Mouse (Mus musculus) urinary bladder, adult 2 months (tissue): ENCODE results near the gene Wnt10b. TPM values are rescaled to one million over a fixed set of nuclear protein-coding genes. Genes with fewer than 3 reads are reported as not detected.

ENCODE experiments used
- DNase-seq: peaks from one replicate; pipeline ENCODE4 v3.0.0; 2022; ENCODE audit warnings: low spot score
- polyA plus RNA-seq: library from polyadenylated mRNA; depleted of rRNA; stranded (reverse); fragments of >200 nt; gene quantifications from 2 replicates; pipeline ENCODE4 v1.2.3, GENCODE M21; 2012; rRNA removed

Gene Wnt10b
- polyA plus RNA-seq, 1 experiment: 6.8 TPM

DNA sequence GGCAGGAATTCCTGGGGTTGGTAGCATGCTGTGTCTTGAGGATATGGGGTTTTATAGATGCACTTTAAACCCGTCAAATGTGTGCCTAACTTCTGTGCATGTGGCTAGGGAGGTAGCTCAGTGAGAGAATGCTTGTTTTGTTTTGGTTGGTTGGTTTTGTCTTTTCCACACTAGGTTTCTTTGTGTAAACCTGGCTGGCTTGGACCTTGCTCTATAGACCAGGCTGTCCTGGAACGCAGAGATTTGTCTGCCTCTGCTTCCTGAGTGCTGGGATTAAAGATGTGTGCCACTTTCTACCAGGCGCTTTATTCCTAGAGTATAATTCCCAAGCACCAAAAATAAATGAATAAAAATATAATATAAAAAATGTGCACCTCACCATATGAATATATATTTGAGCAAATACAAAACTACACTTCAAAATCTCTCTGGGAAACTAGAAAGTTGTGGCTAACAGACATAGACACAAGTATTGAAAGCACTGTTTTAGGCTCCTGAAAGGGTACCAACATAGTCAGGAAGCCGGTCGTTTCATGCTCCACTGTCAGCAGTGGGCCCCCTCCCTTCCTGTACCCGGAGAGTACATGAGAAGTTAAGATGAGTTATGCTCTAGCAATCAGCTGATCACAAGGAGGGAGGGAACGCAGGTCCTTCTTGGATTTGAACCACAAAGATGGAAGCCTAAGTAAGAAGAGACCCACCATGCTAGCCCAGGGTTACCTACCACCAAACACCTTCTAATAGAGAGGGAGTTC is 48.0 kb downstream of the Wnt10b start:
- no peak for DNase-seq

GRCm38 (mm10) chr15:98728366-98728765 is 49.6 kb downstream of the Wnt10b start:
- DNase-seq: no peak

DNA sequence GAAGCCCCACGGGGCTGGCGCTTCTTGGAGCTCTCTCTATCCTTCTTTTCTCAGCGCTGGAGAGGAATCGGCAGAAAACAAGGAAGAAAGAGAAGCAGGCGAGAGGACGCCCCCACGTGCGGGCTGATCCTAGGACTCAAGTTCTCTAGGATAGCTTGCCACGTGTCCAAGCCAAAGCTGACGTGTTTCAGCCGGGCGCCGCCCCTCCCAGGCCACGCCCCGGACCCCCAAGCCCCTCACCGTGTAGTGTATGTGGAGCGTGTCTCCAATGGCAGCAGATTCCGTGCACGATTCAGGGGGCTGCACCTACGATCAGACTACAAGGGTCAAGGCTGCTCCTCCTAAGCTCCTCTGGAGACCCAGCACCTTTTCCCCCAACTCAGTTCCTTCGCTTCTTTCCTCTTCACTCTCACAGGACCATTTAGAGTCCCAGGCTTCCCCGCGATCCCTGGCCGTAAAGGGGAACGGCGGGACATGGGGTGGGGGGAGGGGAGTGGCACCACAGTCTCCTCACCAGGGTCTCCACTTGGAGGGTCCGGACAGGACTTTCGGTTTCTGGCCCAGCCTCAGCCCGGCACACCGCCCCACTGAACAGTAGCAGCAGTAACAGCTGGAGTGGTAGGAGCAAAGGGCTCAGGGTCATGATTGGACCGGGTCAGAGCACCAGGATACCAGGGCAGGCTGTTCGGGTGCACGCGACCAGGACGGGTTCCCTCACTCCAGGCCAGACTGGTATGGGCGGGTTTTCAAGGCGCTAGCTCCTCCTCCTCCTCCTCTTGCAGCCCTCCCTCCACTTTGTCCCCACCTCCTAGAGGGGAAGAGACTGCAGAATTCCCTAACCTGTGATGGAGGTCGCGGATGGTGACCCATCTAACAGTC is 50.3 kb downstream of the Wnt10b start, which contains the start of gene Fkbp11:
Gene Fkbp11 (minus strand): TSS at position 756 of the 879 bp plus-strand sequence.
- DNase-seq: no peak

- DNase-seq: no peak
Measured at GRCm38 (mm10) chr15:98726746-98727145, 51.2 kb downstream of the Wnt10b start.

DNA sequence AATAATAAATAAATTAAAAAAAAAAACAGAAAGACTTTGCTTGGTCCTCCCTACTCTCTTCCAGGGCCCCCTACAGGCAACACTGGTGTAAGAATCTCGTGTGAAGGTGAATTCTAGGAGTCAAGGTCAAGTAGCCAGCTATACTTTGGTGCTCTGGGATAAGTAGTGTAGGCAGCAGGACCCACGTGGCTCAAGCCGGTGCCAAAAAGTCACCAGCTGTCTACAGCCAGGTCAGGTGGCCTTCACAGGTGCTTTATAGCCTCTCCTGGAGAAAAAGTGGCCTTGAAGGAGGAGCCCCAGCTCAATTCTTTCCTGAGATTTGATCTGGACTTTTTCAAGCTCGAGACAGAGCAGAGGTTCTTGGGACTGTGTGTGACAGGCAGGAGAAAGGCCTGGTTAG is 51.9 kb downstream of the Wnt10b start:
- DNase-seq: no peak

DNA sequence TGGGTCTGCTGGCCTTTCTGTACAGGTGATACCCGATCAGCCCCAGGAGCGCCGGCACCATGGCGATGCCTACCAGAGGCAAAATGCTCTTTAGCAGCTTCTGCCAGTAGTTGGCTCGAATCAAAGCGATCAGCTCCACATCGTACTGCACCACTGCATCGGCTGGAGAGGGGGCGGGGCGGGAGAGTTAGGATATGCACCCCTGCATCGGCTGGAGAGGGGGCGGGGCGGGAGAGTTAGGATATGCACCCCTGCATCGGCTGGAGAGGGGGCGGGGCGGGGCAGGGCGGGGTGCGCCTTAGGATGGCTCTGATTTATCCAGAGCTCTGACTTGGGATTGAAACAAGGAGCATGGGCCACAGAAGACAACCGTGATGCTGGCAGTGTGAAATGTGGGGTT is 53.5 kb downstream of the Wnt10b start:
- DNase-seq: no peak

GRCm38 (mm10) chr15:98722854-98723253 is 55.1 kb downstream of the Wnt10b start:
- no peak for DNase-seq

GRCm38 (mm10) chr15:98722191-98722590 is 55.8 kb downstream of the Wnt10b start:
- DNase-seq: no peak

Other genes with a start within 250 kb of the Wnt10b start
- 38.2 and 42.7 TPM in 2 replicates for gene Kansl2, start 243.9 kb downstream of the Wnt10b start, polyA plus RNA-seq
- gene Ccnt1, start 207.2 kb downstream of the Wnt10b start, polyA plus RNA-seq: 14.3 and 16.4 TPM in 2 replicates
- not detected in 2 replicates for gene 4930415O20Rik, start 207.1 kb downstream of the Wnt10b start, polyA plus RNA-seq
- gene Adcy6, start 168.1 kb downstream of the Wnt10b start, polyA plus RNA-seq: 43.2 and 53.3 TPM in 2 replicates
- 75.2 and 79.8 TPM in 2 replicates for gene Cacnb3, start 147.3 kb downstream of the Wnt10b start, polyA plus RNA-seq
- 34.0 and 45.1 TPM in 2 replicates for gene Ddx23, start 115.3 kb downstream of the Wnt10b start, polyA plus RNA-seq
- 2.1 and 3.0 TPM in 2 replicates for gene Rnd1, start 100.7 kb downstream of the Wnt10b start, polyA plus RNA-seq
- 3.1 and 4.5 TPM in 2 replicates for gene Ccdc65, start 69.9 kb downstream of the Wnt10b start, polyA plus RNA-seq
- 11.7 and 15.9 TPM in 2 replicates for gene Fkbp11, start 50.0 kb downstream of the Wnt10b start, polyA plus RNA-seq
- gene Arf3, start 14.9 kb downstream of the Wnt10b start, polyA plus RNA-seq: 74.0 and 79.1 TPM in 2 replicates
- 0.04 and 0.09 TPM in 2 replicates for gene Wnt1, start 11.7 kb upstream of the Wnt10b start, polyA plus RNA-seq
- gene Ddn, start 31.3 kb upstream of the Wnt10b start, polyA plus RNA-seq: 0.04 and 0.08 TPM in 2 replicates
- gene Prkag1, start 53.4 kb upstream of the Wnt10b start, polyA plus RNA-seq: 83.1 and 89.5 TPM in 2 replicates
- gene Kmt2d, start 93.1 kb upstream of the Wnt10b start, polyA plus RNA-seq: 25.7 and 39.0 TPM in 2 replicates
- gene Rhebl1, start 116.4 kb upstream of the Wnt10b start, polyA plus RNA-seq: 10.2 and 12.4 TPM in 2 replicates
- gene Dhh, start 120.4 kb upstream of the Wnt10b start, polyA plus RNA-seq: 1.7 and 1.9 TPM in 2 replicates
- 32.8 and 43.4 TPM in 2 replicates for gene Lmbr1l, start 140.1 kb upstream of the Wnt10b start, polyA plus RNA-seq
- gene Tuba1b, start 156.4 kb upstream of the Wnt10b start, polyA plus RNA-seq: 677 and 758 TPM in 2 replicates
- gene Gm49450, start 175.4 kb upstream of the Wnt10b start, polyA plus RNA-seq: 0.30 and 0.38 TPM in 2 replicates
- 279 and 332 TPM in 2 replicates for gene Tuba1a, start 175.6 kb upstream of the Wnt10b start, polyA plus RNA-seq